Mouse (Mus musculus) midbrain, embryonic 11.5 days (tissue): ENCODE measurements around the gene Tfap2d. TPM values are rescaled to one million over a fixed set of nuclear protein-coding genes. Genes with fewer than 3 reads are reported as not detected.
A peak's percentile ranks its signal among the peaks of the same experiment; 100 is the strongest.

Source experiments
- ATAC-seq: fragments of 200-750 bp; cut with Nextera tagmentation; 2 replicates; pipeline ENCODE4 v1.8.0; 2017; ENCODE audit warnings: moderate TSS enrichment, moderate library complexity; ENCODE audit not compliant: low FRiP score
- DNase-seq: peaks from one replicate; pipeline ENCODE4 v3.0.0; 2015; ENCODE audit warnings: low spot score; ENCODE audit errors: missing footprints
- H3K27ac ChIP-seq: fragments of 300-500 bp; sonication (generic); 2 replicates; pipeline ENCODE4 v1.5.1; 2014; ENCODE audit warnings: low read depth, low read length
- H3K27me3 ChIP-seq: fragments of 300-500 bp; sonication (generic); 2 replicates; pipeline ENCODE4 v1.6.1; 2014; ENCODE audit warnings: mild to moderate bottlenecking, low read length, moderate library complexity, mixed read lengths; ENCODE audit not compliant: control insufficient read depth, insufficient read depth
- H3K36me3 ChIP-seq: fragments of 300-500 bp; sonication (generic); 2 replicates; pipeline ENCODE4 v1.6.1; 2014; ENCODE audit warnings: mild to moderate bottlenecking, low read length, moderate library complexity, mixed read lengths; ENCODE audit not compliant: control insufficient read depth, insufficient read depth
- H3K4me1 ChIP-seq: fragments of 300-500 bp; sonication (generic); 2 replicates; pipeline ENCODE4 v1.6.1; 2014; ENCODE audit warnings: low read length; ENCODE audit not compliant: control insufficient read depth, insufficient read depth
- H3K4me2 ChIP-seq: fragments of 300-500 bp; sonication (generic); 2 replicates; pipeline ENCODE4 v1.6.1; 2014; ENCODE audit warnings: mild to moderate bottlenecking, moderate library complexity
- H3K4me3 ChIP-seq: fragments of 300-500 bp; sonication (generic); 2 replicates; pipeline ENCODE4 v1.5.1; 2014; ENCODE audit warnings: low read depth, low read length
- H3K9ac ChIP-seq: fragments of 300-500 bp; sonication (generic); 2 replicates; pipeline ENCODE4 v1.6.1; 2014; ENCODE audit warnings: low read length
- H3K9me3 ChIP-seq: fragments of 300-500 bp; sonication (generic); 2 replicates; pipeline ENCODE4 v1.6.1; 2016; ENCODE audit warnings: low read length; ENCODE audit not compliant: control insufficient read depth
- WGBS: fragments of 180-500 bp; shearing (Covaris S2); extraction: QIAGEN DNeasy Blood & Tissue Kit; methylation state at CpG from one replicate; pipeline ENCODE4 v1.1.7; 2014; 5-methylcytosine and 5-hydroxymethylcytosine counted together
- polyA plus RNA-seq: library from polyadenylated mRNA; unstranded; fragments of >200 nt; fragmentation: Nextera tagmentation; extraction: Ambion mirVana; gene quantifications from 2 replicates; pipeline ENCODE4 v1.2.1, GENCODE M21; 2014

The Tfap2d gene
- polyA plus RNA-seq, 1 experiment from 2014 or later = 20.1 TPM

DNA sequence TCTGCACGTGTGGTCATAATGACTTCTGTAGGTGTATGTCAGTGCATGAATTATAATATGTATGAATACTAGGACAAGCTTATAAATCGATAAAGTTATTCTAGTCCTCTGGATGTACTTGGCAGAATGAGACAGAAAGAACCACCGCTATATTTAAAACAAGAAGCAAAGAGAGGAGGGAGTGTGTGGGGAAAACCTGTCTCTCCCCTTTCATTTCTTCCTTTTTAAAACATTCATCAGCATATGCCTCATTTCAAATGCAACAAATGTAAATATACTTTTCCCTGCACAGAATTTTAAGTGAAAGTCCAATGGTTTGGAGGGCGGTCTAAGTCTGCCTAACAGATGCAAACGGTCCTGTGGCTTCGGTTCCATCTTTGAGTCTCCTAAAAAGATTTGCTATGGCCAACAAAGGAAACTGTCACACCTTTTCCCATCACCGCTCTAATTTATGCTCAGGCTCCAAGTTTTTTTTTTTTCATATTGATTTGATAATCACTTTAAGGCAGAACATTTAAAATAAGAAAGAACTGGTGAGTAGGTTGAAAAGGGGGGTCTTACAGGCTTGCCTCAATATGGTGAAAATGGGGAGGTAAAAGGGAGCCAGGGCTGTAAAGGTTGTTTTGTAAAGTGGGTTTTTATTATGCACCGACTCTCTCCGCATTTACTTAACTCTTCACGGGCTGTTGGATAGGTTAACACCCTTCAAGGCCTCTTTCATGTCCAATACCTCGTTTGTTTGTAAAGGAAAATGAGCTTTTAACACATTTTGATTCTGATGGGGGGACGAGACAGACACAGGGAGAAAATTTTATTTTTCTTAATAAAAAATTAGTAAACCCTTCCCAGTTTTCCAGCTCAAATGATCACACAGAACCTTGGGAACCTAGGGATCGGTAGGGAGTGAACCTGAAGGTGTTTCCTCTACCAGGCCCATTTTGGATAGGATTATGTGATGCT, 4.3 kb downstream of the Tfap2d start:
- H3K4me3 ChIP-seq = no peak overlapping the region; the same call in 1 of the 2 replicates
- peaks cover 92% of the 10 kb centered on the region for H3K27me3 ChIP-seq
- H3K9ac ChIP-seq = peak overlapping the region; percentile 18; the same call in 1 of the 2 replicates
- H3K4me1 ChIP-seq = peaks cover 4% of the 10 kb centered on the region; the same call in 1 of the 2 replicates
- WGBS = 1% methylated on average over 13 of the region's 13 CpGs
- H3K9me3 ChIP-seq = no peaks in the 10 kb centered on the region
- H3K27ac ChIP-seq = peak overlapping the region; percentile 16; the same call in 1 of the 2 replicates
- no peaks in the 10 kb centered on the region for H3K36me3 ChIP-seq
- ATAC-seq = peak; percentile 72
- peak overlapping the region; percentile 16; the same call in 1 of the 2 replicates for H3K4me2 ChIP-seq
- peak; percentile 92 for DNase-seq

DNA sequence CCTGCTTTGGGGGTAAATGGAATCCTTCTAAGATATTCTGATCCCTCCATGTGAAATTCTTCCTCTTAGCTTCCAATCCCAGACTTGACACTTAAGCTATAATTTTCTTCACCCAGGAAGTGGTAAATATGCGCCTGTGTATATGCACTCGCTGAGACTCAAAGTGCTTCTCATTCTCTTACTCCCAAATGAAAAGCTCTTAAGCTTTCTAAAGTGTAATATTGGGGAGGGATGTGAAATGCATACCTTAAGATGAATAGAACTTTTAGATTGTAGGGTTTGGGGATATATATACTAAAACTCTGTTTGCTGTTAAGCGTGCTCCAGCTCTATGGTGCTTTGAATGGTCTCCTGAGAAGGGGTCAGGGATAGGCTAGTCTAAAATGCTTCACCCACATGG, 5.0 kb downstream of the Tfap2d start:
- Histone ChIP-seq H3K27ac (no peak overlapping the region; the same call in 1 of the 2 replicates), H3K4me3 (no peak overlapping the region), H3K4me2 (peak overlapping the region; percentile 16; the same call in 1 of the 2 replicates), H3K36me3 (no peaks in the 10 kb centered on the region), H3K9me3 (no peaks in the 10 kb centered on the region), H3K4me1 (peaks cover 4% of the 10 kb centered on the region; the same call in 1 of the 2 replicates), H3K9ac (0 out of 2 replicates have a peak overlapping the region, but pooled peaks have one; percentile 7), H3K27me3 (peaks cover 92% of the 10 kb centered on the region)
- no peak for ATAC-seq
- under 1% methylated on average over 3 of the region's 3 CpGs for WGBS
- DNase-seq = peak; percentile 91

DNA sequence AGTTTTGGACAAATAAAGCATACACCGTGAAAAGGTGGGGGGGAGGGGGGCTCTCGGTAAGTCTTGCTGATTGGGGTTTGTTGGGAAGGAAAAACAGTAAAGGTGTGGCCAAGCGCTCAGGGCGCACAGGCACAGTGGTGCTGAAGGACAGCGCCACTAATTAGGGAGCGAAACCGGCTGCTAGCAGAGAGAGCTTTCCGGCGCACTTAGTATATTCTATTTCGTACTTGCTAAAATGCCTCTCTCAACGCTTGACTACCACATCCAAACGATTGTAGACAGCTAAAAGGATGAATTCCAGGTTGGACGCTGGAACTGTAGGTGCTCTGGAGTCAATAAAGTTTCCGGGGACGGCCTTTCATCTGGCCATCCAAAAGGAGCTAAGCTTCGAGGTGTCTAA, 6.9 kb downstream of the Tfap2d start:
- Histone ChIP-seq H3K9me3 (no peaks in the 10 kb centered on the region), H3K4me3 (peak overlapping the region; percentile 2; the same call in 1 of the 2 replicates), H3K4me1 (no peaks in the 10 kb centered on the region; the same call in 1 of the 2 replicates), H3K27me3 (peaks cover 88% of the 10 kb centered on the region), H3K9ac (0 out of 2 replicates have a peak overlapping the region, but pooled peaks have one; percentile 7), H3K27ac (no peak overlapping the region), H3K4me2 (peak overlapping the region; percentile 30), H3K36me3 (no peaks in the 10 kb centered on the region)
- ATAC-seq (no peak), DNase-seq (peak; percentile 92)
- under 1% methylated on average over 16 of the region's 16 CpGs for WGBS

DNA sequence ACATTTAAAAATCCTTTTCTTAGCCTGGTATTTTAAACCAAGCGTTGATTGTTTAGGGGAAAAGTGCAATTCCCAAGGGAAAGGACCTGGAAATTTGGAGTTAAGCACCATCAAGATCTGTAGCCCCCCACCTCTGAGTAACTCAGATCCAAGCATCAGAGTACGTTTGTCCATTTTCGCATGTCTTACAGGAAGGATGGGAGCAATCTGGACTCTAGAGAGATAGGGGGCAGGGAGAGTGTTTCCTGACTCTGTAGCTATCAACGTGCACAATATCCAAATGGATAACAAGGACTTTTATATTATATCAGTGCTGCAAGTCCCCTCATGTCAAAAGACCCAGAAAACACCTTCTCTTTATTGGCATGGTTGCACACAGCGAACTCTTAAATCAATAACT, 7.4 kb downstream of the Tfap2d start:
- Histone ChIP-seq H3K4me3 (no peak overlapping the region), H3K4me1 (no peaks in the 10 kb centered on the region; the same call in 1 of the 2 replicates), H3K36me3 (no peaks in the 10 kb centered on the region), H3K27ac (no peak overlapping the region), H3K27me3 (peaks cover 86% of the 10 kb centered on the region), H3K4me2 (peak overlapping the region; percentile 30), H3K9ac (no peak overlapping the region), H3K9me3 (no peaks in the 10 kb centered on the region)
- ATAC-seq (no peak), DNase-seq (peak; percentile 92)
- 4% methylated on average over 5 of the region's 5 CpGs for WGBS

DNA sequence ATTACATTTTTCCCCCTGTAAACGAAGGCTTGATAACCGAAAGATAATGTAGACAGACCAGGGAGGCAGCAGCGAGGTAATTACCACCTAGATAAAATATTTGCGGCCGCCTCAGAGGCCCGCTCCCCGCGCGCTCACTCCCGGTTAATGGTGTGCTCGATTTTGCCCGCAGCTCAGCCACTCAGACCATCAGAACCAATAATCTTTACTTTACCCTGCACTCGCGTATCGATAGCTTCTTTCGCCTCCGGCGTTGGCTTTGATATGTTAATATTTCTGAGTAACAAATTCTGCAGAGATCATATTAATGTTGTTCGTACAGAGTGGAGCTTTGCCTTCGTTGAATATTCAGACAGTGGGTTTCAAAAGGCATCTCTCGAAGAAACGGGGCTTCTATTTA, 8.2 kb downstream of the Tfap2d start:
- H3K9ac ChIP-seq = no peak overlapping the region
- H3K36me3 ChIP-seq = no peaks in the 10 kb centered on the region
- ATAC-seq = no peak
- peaks cover 78% of the 10 kb centered on the region for H3K27me3 ChIP-seq
- WGBS = under 1% methylated on average over 22 of the region's 22 CpGs
- H3K9me3 ChIP-seq = no peaks in the 10 kb centered on the region
- DNase-seq = peak; percentile 89
- H3K4me1 ChIP-seq = no peaks in the 10 kb centered on the region; the same call in 1 of the 2 replicates
- H3K4me3 ChIP-seq = no peak overlapping the region
- H3K4me2 ChIP-seq = no peak overlapping the region
- no peak overlapping the region for H3K27ac ChIP-seq

DNA sequence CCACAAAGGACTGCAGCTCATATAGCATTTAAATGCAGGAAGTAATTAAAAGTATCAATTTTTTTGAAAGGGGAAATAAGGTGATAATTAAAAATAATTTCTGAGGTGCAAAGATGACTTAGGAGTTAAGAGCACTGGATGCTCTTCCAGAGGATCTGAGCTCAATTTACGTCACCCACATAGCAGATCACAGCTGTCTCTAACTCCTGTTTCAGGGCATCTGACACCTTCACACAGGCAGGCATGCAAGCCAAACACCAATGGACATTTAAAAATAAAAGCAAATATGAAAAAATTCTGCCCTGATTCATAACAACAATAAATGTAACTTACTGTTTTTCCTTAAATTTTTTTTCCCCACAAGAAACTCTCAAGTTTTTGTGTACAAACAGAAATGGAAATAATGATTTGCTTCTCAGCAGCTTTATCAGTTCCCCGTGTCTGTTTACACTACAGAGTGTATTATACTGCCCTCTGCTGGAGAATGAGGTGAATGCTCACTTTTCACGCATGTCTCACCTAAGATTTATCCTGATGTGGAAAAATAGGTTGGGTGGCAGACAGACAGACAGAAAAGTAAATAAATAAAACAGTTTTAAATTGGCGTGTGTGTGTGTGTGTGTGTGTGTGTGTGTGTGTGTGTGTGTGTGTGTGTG, 76.0 kb downstream of the Tfap2d start:
- H3K4me1 ChIP-seq = no peaks in the 10 kb centered on the region
- no peak overlapping the region for H3K9ac ChIP-seq
- no peaks in the 10 kb centered on the region for H3K27me3 ChIP-seq
- H3K4me3 ChIP-seq = no peak overlapping the region
- no peak overlapping the region for H3K27ac ChIP-seq
- no peak overlapping the region for H3K4me2 ChIP-seq
- 9% methylated on average over 4 of the region's 4 CpGs for WGBS
- DNase-seq = peak; percentile 92
- H3K36me3 ChIP-seq = no peaks in the 10 kb centered on the region
- no peaks in the 10 kb centered on the region for H3K9me3 ChIP-seq
- peak; percentile 61; the same call in 1 of the 2 replicates for ATAC-seq

DNA sequence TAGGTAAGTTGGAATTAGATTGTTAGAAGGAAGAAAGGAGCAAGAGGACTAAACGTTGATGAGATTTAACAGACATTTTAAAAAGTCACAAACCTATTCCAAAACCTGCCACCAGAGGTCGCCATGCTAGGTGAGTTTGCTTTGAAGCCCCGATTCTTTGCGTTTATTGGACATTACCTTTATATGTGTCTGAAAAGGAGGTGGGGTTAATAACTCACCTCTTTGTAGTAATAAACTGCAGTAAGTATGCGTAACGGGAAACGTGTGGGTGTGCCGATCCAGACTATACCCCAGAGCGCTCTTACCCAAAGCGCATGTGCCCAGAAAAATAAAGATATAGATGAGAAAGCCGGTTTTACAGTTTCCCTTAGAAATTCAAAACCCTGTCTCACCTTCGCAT, 102.8 kb downstream of the Tfap2d start:
- peak overlapping the region; percentile 19; the same call in 1 of the 2 replicates for H3K4me3 ChIP-seq
- H3K27ac ChIP-seq = no peak overlapping the region
- no peak overlapping the region for H3K9ac ChIP-seq
- no peaks in the 10 kb centered on the region for H3K9me3 ChIP-seq
- DNase-seq (peak; percentile 97), ATAC-seq (peak; percentile 57; the same call in 1 of the 2 replicates)
- H3K4me1 ChIP-seq = peaks cover 5% of the 10 kb centered on the region; the same call in 1 of the 2 replicates
- peak overlapping the region; percentile 37 for H3K4me2 ChIP-seq
- peaks cover 39% of the 10 kb centered on the region for H3K27me3 ChIP-seq
- no peaks in the 10 kb centered on the region for H3K36me3 ChIP-seq
- WGBS = 3% methylated on average over 12 of the region's 12 CpGs

DNA sequence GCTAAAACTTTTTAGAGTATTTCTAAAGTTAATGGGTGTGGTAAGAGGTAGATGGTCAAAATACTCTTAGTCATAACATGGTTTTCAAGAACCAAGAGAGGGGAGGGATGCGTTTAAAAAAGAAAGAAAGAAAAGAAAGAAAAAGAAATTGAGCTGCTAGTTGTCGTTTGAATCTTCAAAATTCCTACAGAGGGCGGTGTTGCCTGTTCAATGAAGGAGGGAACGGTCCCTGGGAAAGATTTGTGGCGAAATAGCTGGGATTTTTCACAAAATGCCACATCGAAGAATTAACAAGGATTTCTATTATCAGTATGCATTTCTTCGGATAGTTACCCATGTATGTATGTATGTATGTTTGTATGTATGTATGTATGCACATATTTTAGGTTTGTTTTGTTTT, 103.4 kb downstream of the Tfap2d start:
- no peak overlapping the region for H3K4me3 ChIP-seq
- DNase-seq (peak; percentile 95), ATAC-seq (peak; percentile 26; the same call in 1 of the 2 replicates)
- H3K4me2 ChIP-seq = no peak overlapping the region; the same call in 1 of the 2 replicates
- H3K36me3 ChIP-seq = no peaks in the 10 kb centered on the region
- H3K4me1 ChIP-seq = peaks cover 5% of the 10 kb centered on the region; the same call in 1 of the 2 replicates
- under 1% methylated on average over 7 of the region's 7 CpGs for WGBS
- H3K27ac ChIP-seq = no peak overlapping the region
- peaks cover 44% of the 10 kb centered on the region for H3K27me3 ChIP-seq
- no peak overlapping the region for H3K9ac ChIP-seq
- no peaks in the 10 kb centered on the region for H3K9me3 ChIP-seq
